Mouse (Mus musculus): ENCODE results near the gene Cachd1. TPM values are rescaled to one million over a fixed set of nuclear protein-coding genes. Genes with fewer than 3 reads are reported as not detected.
A peak's percentile ranks its signal among the peaks of the same experiment; 100 is the strongest.

Gene Cachd1
- polyA plus RNA-seq, 1 experiment from 2014 or later = 24.5 TPM

- 85% methylated on average over 17 of the region's 17 CpGs for WGBS
- no peak for DNase-seq (ENCODE audit: low spot score)
- Histone ChIP-seq H3K27ac (replicated peaks) (no peak overlapping the region; the same call in 1 of the 2 replicates), H3K4me3 (no peak overlapping the region), H3K27me3 (replicated peaks; ENCODE audit: low read depth, poor library complexity, severe bottlenecking) (no peaks in the 10 kb centered on the region), H3K36me3 (replicated peaks) (peaks cover 46% of the 10 kb centered on the region), H3K9me3 (no peaks in the 10 kb centered on the region), H3K4me1 (peaks cover 32% of the 10 kb centered on the region)
Measured at GRCm38 (mm10) chr4:100948494-100949425, 172.3 kb downstream of the Cachd1 start.

GRCm38 (mm10) chr4:100950316-100950715, 173.8 kb downstream of the Cachd1 start:
- no peak overlapping the region for H3K27ac ChIP-seq (replicated peaks)
- WGBS = 84% methylated on average over 5 of the region's 5 CpGs
- H3K36me3 ChIP-seq (replicated peaks) = peaks cover 61% of the 10 kb centered on the region
- no peak for DNase-seq (ENCODE audit: low spot score)
- H3K27me3 ChIP-seq (replicated peaks; ENCODE audit: low read depth, poor library complexity, severe bottlenecking) = no peaks in the 10 kb centered on the region
- peaks cover 19% of the 10 kb centered on the region for H3K4me1 ChIP-seq
- H3K4me3 ChIP-seq = no peak overlapping the region
- no peaks in the 10 kb centered on the region for H3K9me3 ChIP-seq

- DNase-seq (ENCODE audit: low spot score) = no peak
- H3K9me3 ChIP-seq = no peaks in the 10 kb centered on the region
- WGBS = 91% methylated on average over 8 of the region's 8 CpGs
- peaks cover 15% of the 10 kb centered on the region for H3K4me1 ChIP-seq
- no peaks in the 10 kb centered on the region for H3K27me3 ChIP-seq (replicated peaks; ENCODE audit: low read depth, poor library complexity, severe bottlenecking)
- H3K4me3 ChIP-seq = no peak overlapping the region
- peaks cover 69% of the 10 kb centered on the region for H3K36me3 ChIP-seq (replicated peaks)
- peak overlapping the region; percentile 10; the same call in 1 of the 2 replicates for H3K27ac ChIP-seq (replicated peaks)
Measured at GRCm38 (mm10) chr4:100951876-100952275, 175.4 kb downstream of the Cachd1 start.

GRCm38 (mm10) chr4:100963341-100963740, 186.9 kb downstream of the Cachd1 start:
- Histone ChIP-seq H3K4me1 (peaks cover 9% of the 10 kb centered on the region), H3K9me3 (no peaks in the 10 kb centered on the region), H3K4me3 (no peak overlapping the region), H3K36me3 (replicated peaks) (peaks cover 94% of the 10 kb centered on the region), H3K27ac (replicated peaks) (no peak overlapping the region), H3K27me3 (replicated peaks; ENCODE audit: low read depth, poor library complexity, severe bottlenecking) (no peaks in the 10 kb centered on the region)
- 94% methylated on average over 1 of the region's 1 CpGs for WGBS
- DNase-seq (ENCODE audit: low spot score) = no peak

- Histone ChIP-seq H3K9me3 (no peaks in the 10 kb centered on the region), H3K4me1 (peaks cover 9% of the 10 kb centered on the region), H3K36me3 (replicated peaks) (peaks cover 94% of the 10 kb centered on the region), H3K27me3 (replicated peaks; ENCODE audit: low read depth, poor library complexity, severe bottlenecking) (no peaks in the 10 kb centered on the region), H3K4me3 (no peak overlapping the region), H3K27ac (replicated peaks) (no peak overlapping the region)
- WGBS = 81% methylated on average over 8 of the region's 8 CpGs
- no peak for DNase-seq (ENCODE audit: low spot score)
Measured at GRCm38 (mm10) chr4:100963796-100964195, 187.3 kb downstream of the Cachd1 start.

GRCm38 (mm10) chr4:100967703-100968392, 191.4 kb downstream of the Cachd1 start:
- peak; percentile 33 for DNase-seq (ENCODE audit: low spot score)
- H3K27me3 ChIP-seq (replicated peaks; ENCODE audit: low read depth, poor library complexity, severe bottlenecking) = no peaks in the 10 kb centered on the region
- no peaks in the 10 kb centered on the region for H3K9me3 ChIP-seq
- peaks cover 7% of the 10 kb centered on the region for H3K4me1 ChIP-seq
- 67% methylated on average over 19 of the region's 19 CpGs for WGBS
- peak overlapping the region; percentile 51; the same call in 1 of the 2 replicates for H3K27ac ChIP-seq (replicated peaks)
- no peak overlapping the region for H3K4me3 ChIP-seq
- peaks cover 88% of the 10 kb centered on the region for H3K36me3 ChIP-seq (replicated peaks)

- DNase-seq (ENCODE audit: low spot score) = peak; percentile 20
- no peaks in the 10 kb centered on the region for H3K27me3 ChIP-seq (replicated peaks; ENCODE audit: low read depth, poor library complexity, severe bottlenecking)
- WGBS = 38% methylated on average over 16 of the region's 16 CpGs
- peak overlapping the region; percentile 55 for H3K27ac ChIP-seq (replicated peaks)
- H3K4me1 ChIP-seq = peaks cover 11% of the 10 kb centered on the region
- no peaks in the 10 kb centered on the region for H3K9me3 ChIP-seq
- H3K4me3 ChIP-seq = no peak overlapping the region
- H3K36me3 ChIP-seq (replicated peaks) = peaks cover 91% of the 10 kb centered on the region
Measured at GRCm38 (mm10) chr4:100973641-100974454, 197.4 kb downstream of the Cachd1 start.

- peaks cover 90% of the 10 kb centered on the region for H3K36me3 ChIP-seq (replicated peaks)
- peak; percentile 20 for DNase-seq (ENCODE audit: low spot score)
- no peak overlapping the region for H3K4me3 ChIP-seq
- H3K27ac ChIP-seq (replicated peaks) = peak overlapping the region; percentile 55; the same call in 1 of the 2 replicates
- H3K27me3 ChIP-seq (replicated peaks; ENCODE audit: low read depth, poor library complexity, severe bottlenecking) = no peaks in the 10 kb centered on the region
- peaks cover 11% of the 10 kb centered on the region for H3K4me1 ChIP-seq
- WGBS = 68% methylated on average over 14 of the region's 14 CpGs
- H3K9me3 ChIP-seq = no peaks in the 10 kb centered on the region
Measured at GRCm38 (mm10) chr4:100974455-100975035, 198.1 kb downstream of the Cachd1 start.

GRCm38 (mm10) chr4:100977522-100977921, 201.0 kb downstream of the Cachd1 start:
- Histone ChIP-seq H3K4me1 (peaks cover 11% of the 10 kb centered on the region), H3K9me3 (no peaks in the 10 kb centered on the region), H3K27ac (replicated peaks) (no peak overlapping the region), H3K4me3 (no peak overlapping the region), H3K27me3 (replicated peaks; ENCODE audit: low read depth, poor library complexity, severe bottlenecking) (no peaks in the 10 kb centered on the region), H3K36me3 (replicated peaks) (peaks cover 93% of the 10 kb centered on the region)
- 91% methylated on average over 7 of the region's 7 CpGs for WGBS
- no peak for DNase-seq (ENCODE audit: low spot score)

GRCm38 (mm10) chr4:100987187-100987586, 210.7 kb downstream of the Cachd1 start:
- Histone ChIP-seq H3K27me3 (replicated peaks; ENCODE audit: low read depth, poor library complexity, severe bottlenecking) (no peaks in the 10 kb centered on the region), H3K9me3 (no peaks in the 10 kb centered on the region), H3K36me3 (replicated peaks) (peaks cover 95% of the 10 kb centered on the region), H3K4me3 (no peak overlapping the region), H3K4me1 (peaks cover 12% of the 10 kb centered on the region; the same call in 1 of the 2 replicates), H3K27ac (replicated peaks) (no peak overlapping the region)
- DNase-seq (ENCODE audit: low spot score) = no peak
- WGBS = 83% methylated on average over 1 of the region's 1 CpGs

GRCm38 (mm10) chr4:100988231-100988799, 211.8 kb downstream of the Cachd1 start:
- Histone ChIP-seq H3K9me3 (no peaks in the 10 kb centered on the region), H3K27ac (replicated peaks) (no peak overlapping the region), H3K4me3 (no peak overlapping the region), H3K27me3 (replicated peaks; ENCODE audit: low read depth, poor library complexity, severe bottlenecking) (no peaks in the 10 kb centered on the region), H3K4me1 (peaks cover 12% of the 10 kb centered on the region; the same call in 1 of the 2 replicates), H3K36me3 (replicated peaks) (peaks cover 96% of the 10 kb centered on the region)
- DNase-seq (ENCODE audit: low spot score) = peak; percentile 31
- WGBS = 86% methylated on average over 8 of the region's 8 CpGs
